Mouse (Mus musculus) thymus, adult 2 months (tissue): Measurements from ENCODE around the gene Mief1.

Source experiments
- CTCF ChIP-seq: fragments of 200-500 bp; IDR thresholded peaks from 2 replicates; pipeline ENCODE4 v1.5.1; 2012; ENCODE audit warnings: mild to moderate bottlenecking, control low read depth, low read length, moderate library complexity, borderline replicate concordance; ENCODE audit not compliant: control insufficient read depth, poor library complexity, insufficient read depth; ENCODE audit errors: extremely low read depth
- POLR2A ChIP-seq: fragments of 200-500 bp; IDR thresholded peaks from 2 replicates; pipeline ENCODE4 v1.6.1; 2012; ENCODE audit warnings: mild to moderate bottlenecking, low read length, control low read depth, moderate library complexity; ENCODE audit not compliant: control insufficient read depth, poor library complexity, insufficient read depth; ENCODE audit errors: extremely low read depth

- TF ChIP-seq CTCF: no peak
- TF ChIP-seq POLR2A: no peak
Observed at GRCm38 (mm10) chr15:80208446-80208845, 25.4 kb upstream of the Mief1 start.
